Mouse (Mus musculus) lung, postnatal 0 days (tissue): Measurements from ENCODE around the gene Nmnat2. TPM values are rescaled to one million over a fixed set of nuclear protein-coding genes. Genes with fewer than 3 reads are reported as not detected.
A peak's percentile ranks its signal among the peaks of the same experiment; 100 is the strongest.

Source experiments
- ATAC-seq: fragments of 200-750 bp; cut with Nextera tagmentation; 2 replicates; pipeline ENCODE4 v1.8.0; 2017; ENCODE audit warnings: moderate library complexity
- DNase-seq: peaks from one replicate; pipeline ENCODE4 v3.0.0-alpha.2; 2016; ENCODE audit warnings: low spot score
- H3K27ac ChIP-seq: fragments of 300-500 bp; sonication (generic); 2 replicates; pipeline ENCODE4 v1.5.1; 2014; ENCODE audit warnings: antibody characterized with exemption, mild to moderate bottlenecking, low read length, mixed read lengths
- H3K27me3 ChIP-seq: fragments of 300-500 bp; sonication (generic); replicated peaks from 2 replicates; pipeline ENCODE4 v1.6.1; 2014; ENCODE audit warnings: low read length, mixed read lengths; ENCODE audit not compliant: insufficient read depth
- H3K36me3 ChIP-seq: fragments of 300-500 bp; sonication (generic); 2 replicates; pipeline ENCODE4 v1.6.1; 2014; ENCODE audit warnings: low read length, mixed read lengths; ENCODE audit not compliant: insufficient read depth
- H3K4me1 ChIP-seq: fragments of 300-500 bp; sonication (generic); 2 replicates; pipeline ENCODE4 v1.6.1; 2014; ENCODE audit warnings: antibody characterized with exemption, low read depth, low read length, mixed read lengths; ENCODE audit not compliant: insufficient read depth
- H3K4me2 ChIP-seq: fragments of 300-500 bp; sonication (generic); replicated peaks from 2 replicates; pipeline ENCODE4 v1.6.1; 2014; ENCODE audit warnings: low read depth, mild to moderate bottlenecking, low read length, moderate library complexity, mixed read lengths
- H3K4me3 ChIP-seq: fragments of 300-500 bp; sonication (generic); 2 replicates; pipeline ENCODE4 v1.5.1; 2014; ENCODE audit warnings: low read depth, low read length
- H3K9ac ChIP-seq: fragments of 300-500 bp; sonication (generic); replicated peaks from 2 replicates; pipeline ENCODE4 v1.6.1; 2014; ENCODE audit warnings: low read depth, mild to moderate bottlenecking
- H3K9me3 ChIP-seq: fragments of 300-500 bp; sonication (generic); 2 replicates; pipeline ENCODE4 v1.6.1; 2016; ENCODE audit warnings: low read length, mixed read lengths
- CTCF ChIP-seq: IDR thresholded peaks from 2 replicates; pipeline ENCODE4 v1.5.1; 2016; ENCODE audit warnings: antibody characterized with exemption, mild to moderate bottlenecking
- EP300 ChIP-seq: IDR thresholded peaks from 2 replicates; pipeline ENCODE4 v1.6.1; 2016; ENCODE audit warnings: antibody characterized with exemption, mild to moderate bottlenecking, control low read depth
- WGBS: fragments of 180-500 bp; shearing (Covaris S2); extraction: QIAGEN DNeasy Blood & Tissue Kit; methylation state at CpG from one replicate; pipeline ENCODE4 v1.1.7; 2014; 5-methylcytosine and 5-hydroxymethylcytosine counted together
- polyA plus RNA-seq: library from polyadenylated mRNA; unstranded; fragments of >200 nt; fragmentation: Nextera tagmentation; extraction: Ambion mirVana; gene quantifications from 2 replicates; pipeline ENCODE4 v1.2.1, GENCODE M21; 2015

Gene Nmnat2
- polyA plus RNA-seq, 1 experiment from 2014 or later, result 4.8 TPM

GRCm38 (mm10) chr1:153109346-153109745, 154.6 kb downstream of the Nmnat2 start:
- TF ChIP-seq CTCF (no peak), EP300 (no peak)
- H3K4me2 ChIP-seq, result no peak overlapping the region
- H3K9me3 ChIP-seq, result no peaks in the 10 kb centered on the region
- H3K27ac ChIP-seq, result no peak overlapping the region
- no peak overlapping the region for H3K4me3 ChIP-seq
- no peaks in the 10 kb centered on the region for H3K36me3 ChIP-seq
- ATAC-seq, result no peak
- no peaks in the 10 kb centered on the region for H3K27me3 ChIP-seq
- 85% methylated on average over 5 of the region's 5 CpGs for WGBS
- 0 out of 2 replicates have a peak, but pooled peaks cover 2% of the 10 kb centered on the region for H3K4me1 ChIP-seq
- no peak overlapping the region for H3K9ac ChIP-seq
- no peak for DNase-seq

DNA sequence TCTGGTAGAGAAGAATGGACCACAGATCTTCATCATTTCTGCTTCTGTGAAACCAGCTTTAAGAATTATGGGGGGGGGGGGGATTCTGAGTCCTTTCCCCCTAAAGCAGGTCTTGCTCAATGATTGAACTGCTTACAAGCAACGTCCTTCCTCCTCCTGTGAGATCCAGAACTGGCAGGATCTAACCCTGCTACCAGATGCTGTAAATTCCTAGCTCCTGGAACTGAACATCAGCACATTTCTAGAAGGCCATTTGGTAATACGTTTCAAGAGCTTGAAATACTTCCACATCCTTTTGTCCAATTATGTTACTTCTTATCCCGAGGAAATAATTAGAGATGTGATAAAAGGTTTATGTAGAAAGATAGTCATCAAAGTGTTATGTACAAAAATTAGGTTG, 155.0 kb downstream of the Nmnat2 start:
- DNase-seq (peak; percentile 75), ATAC-seq (peak; percentile 51)
- no peak overlapping the region for H3K4me2 ChIP-seq
- H3K9me3 ChIP-seq, result no peaks in the 10 kb centered on the region
- no peaks in the 10 kb centered on the region for H3K27me3 ChIP-seq
- no peak overlapping the region for H3K27ac ChIP-seq
- H3K4me1 ChIP-seq, result 0 out of 2 replicates have a peak, but pooled peaks cover 2% of the 10 kb centered on the region
- no peaks in the 10 kb centered on the region for H3K36me3 ChIP-seq
- WGBS, result 34% methylated on average over 3 of the region's 3 CpGs
- TF ChIP-seq CTCF, result no peak
- no peak for TF ChIP-seq EP300
- H3K9ac ChIP-seq, result no peak overlapping the region
- H3K4me3 ChIP-seq, result no peak overlapping the region

DNA sequence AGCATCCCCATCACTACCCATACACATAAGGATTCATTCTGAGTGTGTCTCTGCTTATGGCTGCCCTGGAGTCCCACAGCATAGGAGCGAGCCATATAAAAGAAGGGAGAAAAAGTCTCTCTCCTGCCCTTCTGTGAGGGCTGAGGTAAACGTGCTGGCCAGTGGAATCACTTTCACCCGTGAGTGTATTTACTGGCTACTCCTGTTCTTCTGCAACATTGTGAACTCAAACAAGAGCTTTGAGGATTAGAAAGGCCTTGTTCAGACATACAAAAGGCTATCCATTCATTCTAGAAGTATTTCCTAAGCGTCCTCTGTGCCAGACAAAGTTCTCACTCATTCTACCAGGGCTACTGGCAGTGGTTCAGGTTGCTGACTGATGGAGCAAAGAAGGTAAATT, 156.8 kb downstream of the Nmnat2 start:
- Histone ChIP-seq H3K36me3 (no peaks in the 10 kb centered on the region), H3K4me1 (0 out of 2 replicates have a peak, but pooled peaks cover 2% of the 10 kb centered on the region), H3K27ac (0 out of 2 replicates have a peak overlapping the region, but pooled peaks have one; percentile 9), H3K9me3 (no peaks in the 10 kb centered on the region), H3K9ac (no peak overlapping the region), H3K27me3 (no peaks in the 10 kb centered on the region), H3K4me2 (no peak overlapping the region), H3K4me3 (no peak overlapping the region)
- 46% methylated on average over 4 of the region's 4 CpGs for WGBS
- peak; percentile 24 for DNase-seq
- ATAC-seq, result no peak
- no peak for TF ChIP-seq EP300
- TF ChIP-seq CTCF, result no peak

DNA sequence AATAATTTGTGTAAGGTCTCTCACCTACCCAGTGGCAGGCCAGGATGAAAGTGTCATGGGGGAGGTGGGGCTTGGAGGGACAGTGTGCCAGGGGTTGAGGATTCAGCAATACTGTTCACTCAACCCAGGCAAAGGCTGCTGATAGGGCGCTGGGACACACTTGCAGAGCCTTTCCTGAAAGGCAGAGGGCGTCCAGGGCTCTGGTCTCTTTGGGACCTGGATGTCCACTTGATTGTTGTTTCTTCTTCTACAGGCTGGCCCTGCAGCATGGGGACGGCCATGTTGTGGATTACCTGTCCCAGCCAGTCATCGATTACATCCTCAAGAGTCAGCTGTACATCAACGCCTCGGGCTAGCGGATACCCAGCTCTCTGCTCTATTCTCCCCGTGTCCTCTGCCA, 160.5 kb downstream of the Nmnat2 start:
- H3K4me2 ChIP-seq, result no peak overlapping the region
- WGBS, result 82% methylated on average over 8 of the region's 8 CpGs
- no peak overlapping the region for H3K4me3 ChIP-seq
- DNase-seq (peak; percentile 4), ATAC-seq (no peak)
- no peaks in the 10 kb centered on the region for H3K27me3 ChIP-seq
- no peaks in the 10 kb centered on the region for H3K4me1 ChIP-seq
- H3K9me3 ChIP-seq, result no peaks in the 10 kb centered on the region
- H3K36me3 ChIP-seq, result no peaks in the 10 kb centered on the region
- no peak overlapping the region for H3K9ac ChIP-seq
- peak; percentile 45 for TF ChIP-seq CTCF
- TF ChIP-seq EP300, result no peak
- no peak overlapping the region for H3K27ac ChIP-seq

- 63% methylated on average over 6 of the region's 6 CpGs for WGBS
- ATAC-seq, result no peak
Observed at GRCm38 (mm10) chr1:153120544-153120943, 165.8 kb downstream of the Nmnat2 start.

DNA sequence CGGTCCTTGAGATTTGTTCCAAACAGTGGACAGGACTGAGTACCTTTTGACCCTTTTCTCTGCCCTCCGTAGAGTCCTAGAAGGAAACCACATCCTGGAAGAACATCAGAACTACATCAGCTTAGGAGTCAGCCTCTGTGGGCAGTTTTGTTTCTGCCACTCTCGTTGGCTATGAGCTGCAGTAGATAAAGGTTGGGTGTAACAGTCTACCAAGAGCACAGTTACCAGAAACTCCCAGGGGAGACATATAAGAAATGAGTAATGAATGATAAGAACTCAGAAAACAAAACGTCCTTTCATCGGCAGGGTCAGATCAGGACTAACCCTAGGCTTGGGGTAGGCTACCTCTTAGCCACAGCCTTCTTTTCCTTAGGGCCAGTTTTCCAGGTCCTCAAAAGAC, 166.5 kb downstream of the Nmnat2 start:
- ATAC-seq, result no peak
- no peak overlapping the region for H3K4me2 ChIP-seq
- 66% methylated on average over 5 of the region's 5 CpGs for WGBS

More at GRCm38 (mm10) chr1:153120544-153120943, 165.8 kb downstream of the Nmnat2 start:
- Histone ChIP-seq H3K9ac (no peak overlapping the region), H3K27me3 (no peaks in the 10 kb centered on the region), H3K4me3 (no peak overlapping the region), H3K36me3 (no peaks in the 10 kb centered on the region), H3K27ac (no peak overlapping the region), H3K9me3 (no peaks in the 10 kb centered on the region), H3K4me1 (no peaks in the 10 kb centered on the region), H3K4me2 (no peak overlapping the region)
- TF ChIP-seq EP300, result no peak
- TF ChIP-seq CTCF, result no peak
- DNase-seq, result no peak

DNA sequence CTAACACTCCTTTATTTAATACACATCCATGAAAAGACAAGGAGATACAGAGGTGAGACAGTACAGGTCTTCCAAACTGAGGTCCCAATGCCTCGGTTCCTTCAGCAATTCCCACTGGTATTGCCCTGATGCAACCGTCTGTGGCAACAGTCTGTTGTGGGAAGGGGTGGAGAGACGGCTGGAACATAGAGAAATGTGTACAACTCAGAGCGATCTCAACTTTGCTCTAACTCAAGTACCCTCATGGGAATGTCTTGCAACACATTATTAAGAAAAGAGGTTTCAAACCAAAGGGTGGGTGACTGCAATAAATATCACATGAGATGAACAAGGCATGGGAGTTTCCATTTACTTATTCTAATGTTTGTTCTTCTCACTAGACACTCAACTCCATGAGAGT, 168.0 kb downstream of the Nmnat2 start:
- Histone ChIP-seq H3K27me3 (no peaks in the 10 kb centered on the region), H3K27ac (peak overlapping the region; percentile 77; the same call in 1 of the 2 replicates), H3K4me1 (peaks cover 17% of the 10 kb centered on the region), H3K4me3 (no peak overlapping the region), H3K36me3 (no peaks in the 10 kb centered on the region), H3K9me3 (no peaks in the 10 kb centered on the region), H3K4me2 (no peak overlapping the region), H3K9ac (no peak overlapping the region)
- 41% methylated on average over 4 of the region's 4 CpGs for WGBS
- ATAC-seq, result peak; percentile 80
- TF ChIP-seq EP300, result peak; percentile 98
- TF ChIP-seq CTCF, result no peak
- DNase-seq, result peak; percentile 94

More for the DNA sequence above, 166.5 kb downstream of the Nmnat2 start:
- TF ChIP-seq EP300 (0 out of 2 replicates have a peak, but pooled peaks have one; percentile 37), CTCF (no peak)
- no peak for DNase-seq
- Histone ChIP-seq H3K4me1 (peaks cover 6% of the 10 kb centered on the region), H3K36me3 (no peaks in the 10 kb centered on the region), H3K9me3 (no peaks in the 10 kb centered on the region), H3K27me3 (no peaks in the 10 kb centered on the region), H3K9ac (no peak overlapping the region), H3K27ac (no peak overlapping the region), H3K4me3 (no peak overlapping the region)
